ENCODE assay signal across 19 mouse cellular contexts in genomic region chr17:50872600-50872999, GRCm38 (mm10).
"Had no signal": no experiment of that assay in that cellular context is flagged by ENCODE, and none has a peak within 500 bp of the region (broad histone marks: within the 10 kb centered on the region; RNA-seq: fewer than 3 reads in every experiment).

No protein-coding gene starts in this region.

- H3K36me3 ChIP-seq: limb, embryonic 12.5 days; limb, embryonic 15.5 days; lung, embryonic 15.5 days; neural tube, embryonic 12.5 days; neural tube, embryonic 15.5 days had no signal

- DNase-seq: kidney, adult 11 months; kidney, adult 8-10 months; kidney, postnatal 14 days; kidney, postnatal 4 days; left cerebral cortex, postnatal 4 days; liver, postnatal 0 days; midbrain, embryonic 14.5 days; right cerebral cortex, adult 18-20 months; right cerebral cortex, postnatal 14 days; right cerebral cortex, postnatal 4 days; thymus, postnatal 25 days had no signal

- ATAC-seq: liver, postnatal 0 days had no signal

- H3K27me3 ChIP-seq: limb, embryonic 12.5 days; limb, embryonic 15.5 days; lung, embryonic 15.5 days; neural tube, embryonic 12.5 days; neural tube, embryonic 15.5 days had no signal

- H3K4me1 ChIP-seq: limb, embryonic 12.5 days; limb, embryonic 15.5 days; lung, embryonic 15.5 days; neural tube, embryonic 12.5 days; neural tube, embryonic 15.5 days had no signal

- H3K4me2 ChIP-seq: limb, embryonic 12.5 days; limb, embryonic 15.5 days; lung, embryonic 15.5 days; midbrain, embryonic 11.5 days; neural tube, embryonic 12.5 days; neural tube, embryonic 15.5 days had no signal

- H3K9me3 ChIP-seq: limb, embryonic 12.5 days; limb, embryonic 15.5 days; lung, embryonic 15.5 days; neural tube, embryonic 12.5 days; neural tube, embryonic 15.5 days had no signal

- H3K9ac ChIP-seq: limb, embryonic 12.5 days; limb, embryonic 15.5 days; liver, embryonic 14.5 days; liver, postnatal 0 days; lung, embryonic 15.5 days; neural tube, embryonic 12.5 days; neural tube, embryonic 15.5 days had no signal

- H3K4me3 ChIP-seq: limb, embryonic 12.5 days; limb, embryonic 15.5 days; lung, embryonic 15.5 days; neural tube, embryonic 12.5 days; neural tube, embryonic 15.5 days had no signal

- H3K27ac ChIP-seq: limb, embryonic 12.5 days; limb, embryonic 15.5 days; liver, embryonic 14.5 days; lung, embryonic 15.5 days; macrophage; neural tube, embryonic 12.5 days; neural tube, embryonic 15.5 days had no signal
